Mouse (Mus musculus) lung, embryonic 15.5 days (tissue): ENCODE results near the gene Galnt2. TPM values are rescaled to one million over a fixed set of nuclear protein-coding genes. Genes with fewer than 3 reads are reported as not detected.
A peak's percentile ranks its signal among the peaks of the same experiment; 100 is the strongest.

ENCODE experiments used
- ATAC-seq: fragments of 200-750 bp; cut with Nextera tagmentation; 2 replicates; pipeline ENCODE4 v1.8.0; 2017; ENCODE audit warnings: moderate number of reproducible peaks, borderline replicate concordance; ENCODE audit not compliant: low FRiP score, low TSS enrichment; ENCODE audit errors: extremely low read depth
- H3K27ac ChIP-seq: fragments of 300-500 bp; sonication (generic); 2 replicates; pipeline ENCODE4 v1.5.1; 2015; ENCODE audit warnings: moderate library complexity, mild to moderate bottlenecking, inconsistent platforms
- H3K27me3 ChIP-seq: fragments of 300-500 bp; sonication (generic); 2 replicates; pipeline ENCODE4 v1.6.1; 2015; ENCODE audit warnings: inconsistent platforms
- H3K36me3 ChIP-seq: fragments of 300-500 bp; sonication (generic); 2 replicates; pipeline ENCODE4 v1.6.1; 2015; ENCODE audit warnings: inconsistent platforms
- H3K4me1 ChIP-seq: fragments of 300-500 bp; sonication (generic); 2 replicates; pipeline ENCODE4 v1.6.1; 2015; ENCODE audit warnings: inconsistent platforms
- H3K4me2 ChIP-seq: fragments of 300-500 bp; sonication (generic); 2 replicates; pipeline ENCODE4 v1.6.1; 2015; ENCODE audit warnings: inconsistent platforms, mild to moderate bottlenecking, moderate library complexity
- H3K4me3 ChIP-seq: fragments of 300-500 bp; sonication (generic); 2 replicates; pipeline ENCODE4 v1.5.1; 2015; ENCODE audit warnings: mild to moderate bottlenecking, inconsistent platforms
- H3K9ac ChIP-seq: fragments of 300-500 bp; sonication (generic); 2 replicates; pipeline ENCODE4 v1.6.1; 2015; ENCODE audit warnings: inconsistent platforms
- H3K9me3 ChIP-seq: fragments of 300-500 bp; sonication (generic); 2 replicates; pipeline ENCODE4 v1.6.1; 2016; ENCODE audit warnings: inconsistent platforms
- WGBS: fragments of 180-500 bp; shearing (Covaris S2); methylation state at CpG from one replicate; pipeline ENCODE4 v1.1.7; 2015; 5-methylcytosine and 5-hydroxymethylcytosine counted together
- polyA plus RNA-seq: library from polyadenylated mRNA; unstranded; fragments of >200 nt; fragmentation: Nextera tagmentation; extraction: Ambion mirVana; gene quantifications from 2 replicates; pipeline ENCODE4 v1.2.1, GENCODE M21; 2015

Galnt2 gene
- polyA plus RNA-seq, 1 experiment from 2014 or later, result 55.3 TPM

- H3K36me3 ChIP-seq, result no peaks in the 10 kb centered on the region
- no peaks in the 10 kb centered on the region for H3K27me3 ChIP-seq
- H3K4me1 ChIP-seq, result peaks cover 26% of the 10 kb centered on the region
- 51% methylated on average over 9 of the region's 9 CpGs for WGBS
- no peak for ATAC-seq
- H3K9ac ChIP-seq, result no peak overlapping the region
- no peak overlapping the region for H3K4me3 ChIP-seq
- no peak overlapping the region for H3K27ac ChIP-seq
- no peak overlapping the region for H3K4me2 ChIP-seq
- H3K9me3 ChIP-seq, result no peaks in the 10 kb centered on the region
Observed at GRCm38 (mm10) chr8:124284984-124285576, 53.9 kb downstream of the Galnt2 start.

- Histone ChIP-seq H3K27me3 (no peaks in the 10 kb centered on the region), H3K4me2 (no peak overlapping the region), H3K9me3 (no peaks in the 10 kb centered on the region), H3K27ac (no peak overlapping the region), H3K36me3 (no peaks in the 10 kb centered on the region), H3K4me3 (no peak overlapping the region), H3K4me1 (peaks cover 26% of the 10 kb centered on the region), H3K9ac (no peak overlapping the region)
- ATAC-seq, result no peak
- 59% methylated on average over 4 of the region's 4 CpGs for WGBS
Observed at GRCm38 (mm10) chr8:124286461-124287124, 55.4 kb downstream of the Galnt2 start.

- WGBS, result 69% methylated on average over 4 of the region's 4 CpGs
- H3K9me3 ChIP-seq, result no peaks in the 10 kb centered on the region
- H3K4me3 ChIP-seq, result no peak overlapping the region
- H3K27ac ChIP-seq, result no peak overlapping the region
- no peak overlapping the region for H3K4me2 ChIP-seq
- peaks cover 19% of the 10 kb centered on the region for H3K4me1 ChIP-seq
- no peaks in the 10 kb centered on the region for H3K27me3 ChIP-seq
- ATAC-seq, result no peak
- H3K9ac ChIP-seq, result no peak overlapping the region
- H3K36me3 ChIP-seq, result no peaks in the 10 kb centered on the region
Observed at GRCm38 (mm10) chr8:124288215-124288864, 57.1 kb downstream of the Galnt2 start.

- no peaks in the 10 kb centered on the region for H3K27me3 ChIP-seq
- no peak overlapping the region for H3K9ac ChIP-seq
- H3K36me3 ChIP-seq, result no peaks in the 10 kb centered on the region
- ATAC-seq, result no peak
- H3K4me2 ChIP-seq, result no peak overlapping the region
- 81% methylated on average over 5 of the region's 5 CpGs for WGBS
- H3K9me3 ChIP-seq, result no peaks in the 10 kb centered on the region
- no peak overlapping the region for H3K4me3 ChIP-seq
- no peak overlapping the region for H3K27ac ChIP-seq
- peaks cover 17% of the 10 kb centered on the region for H3K4me1 ChIP-seq
Observed at GRCm38 (mm10) chr8:124289481-124290050, 58.4 kb downstream of the Galnt2 start.

- no peak overlapping the region for H3K4me3 ChIP-seq
- no peak overlapping the region for H3K4me2 ChIP-seq
- peaks cover 12% of the 10 kb centered on the region for H3K4me1 ChIP-seq
- H3K9me3 ChIP-seq, result no peaks in the 10 kb centered on the region
- no peaks in the 10 kb centered on the region for H3K36me3 ChIP-seq
- H3K27ac ChIP-seq, result no peak overlapping the region
- no peak overlapping the region for H3K9ac ChIP-seq
- no peak for ATAC-seq
- WGBS, result 88% methylated on average over 9 of the region's 9 CpGs
- H3K27me3 ChIP-seq, result no peaks in the 10 kb centered on the region
Observed at GRCm38 (mm10) chr8:124290911-124291691, 59.9 kb downstream of the Galnt2 start.

- Histone ChIP-seq H3K27ac (no peak overlapping the region), H3K4me2 (no peak overlapping the region), H3K27me3 (no peaks in the 10 kb centered on the region), H3K9me3 (no peaks in the 10 kb centered on the region), H3K36me3 (no peaks in the 10 kb centered on the region), H3K4me3 (no peak overlapping the region), H3K4me1 (peaks cover 12% of the 10 kb centered on the region), H3K9ac (no peak overlapping the region)
- WGBS, result 76% methylated on average over 5 of the region's 5 CpGs
- ATAC-seq, result no peak
Observed at GRCm38 (mm10) chr8:124291693-124292092, 60.5 kb downstream of the Galnt2 start.

- 77% methylated on average over 9 of the region's 9 CpGs for WGBS
- Histone ChIP-seq H3K4me3 (no peak overlapping the region), H3K9me3 (no peaks in the 10 kb centered on the region), H3K36me3 (no peaks in the 10 kb centered on the region), H3K9ac (no peak overlapping the region), H3K4me2 (no peak overlapping the region), H3K4me1 (peaks cover 12% of the 10 kb centered on the region), H3K27ac (no peak overlapping the region), H3K27me3 (no peaks in the 10 kb centered on the region)
- ATAC-seq, result no peak
Observed at GRCm38 (mm10) chr8:124292965-124293364, 61.8 kb downstream of the Galnt2 start.

- 0 out of 2 replicates have a peak overlapping the region, but pooled peaks have one; percentile 0 for H3K4me2 ChIP-seq
- 55% methylated on average over 6 of the region's 6 CpGs for WGBS
- no peaks in the 10 kb centered on the region for H3K27me3 ChIP-seq
- H3K9me3 ChIP-seq, result no peaks in the 10 kb centered on the region
- H3K4me1 ChIP-seq, result peaks cover 12% of the 10 kb centered on the region
- no peak overlapping the region for H3K4me3 ChIP-seq
- no peak for ATAC-seq
- H3K36me3 ChIP-seq, result no peaks in the 10 kb centered on the region
- no peak overlapping the region for H3K27ac ChIP-seq
- H3K9ac ChIP-seq, result no peak overlapping the region
Observed at GRCm38 (mm10) chr8:124294425-124294824, 63.2 kb downstream of the Galnt2 start.

- Histone ChIP-seq H3K4me3 (no peak overlapping the region), H3K9me3 (no peaks in the 10 kb centered on the region), H3K27ac (no peak overlapping the region), H3K9ac (no peak overlapping the region), H3K36me3 (no peaks in the 10 kb centered on the region), H3K4me1 (peaks cover 12% of the 10 kb centered on the region), H3K27me3 (no peaks in the 10 kb centered on the region), H3K4me2 (0 out of 2 replicates have a peak overlapping the region, but pooled peaks have one; percentile 0)
- no peak; the same call in 1 of the 2 replicates for ATAC-seq
- WGBS, result 66% methylated on average over 10 of the region's 10 CpGs
Observed at GRCm38 (mm10) chr8:124294900-124295299, 63.7 kb downstream of the Galnt2 start.

- Histone ChIP-seq H3K9me3 (no peaks in the 10 kb centered on the region), H3K4me3 (no peak overlapping the region), H3K27me3 (no peaks in the 10 kb centered on the region), H3K4me1 (peaks cover 12% of the 10 kb centered on the region), H3K36me3 (no peaks in the 10 kb centered on the region), H3K9ac (no peak overlapping the region), H3K4me2 (no peak overlapping the region), H3K27ac (no peak overlapping the region)
- 77% methylated on average over 6 of the region's 6 CpGs for WGBS
- no peak for ATAC-seq
Observed at GRCm38 (mm10) chr8:124295357-124295756, 64.2 kb downstream of the Galnt2 start.

GRCm38 (mm10) chr8:124301512-124301911 lies 70.3 kb downstream of the Galnt2 start:
- Histone ChIP-seq H3K27me3 (no peaks in the 10 kb centered on the region), H3K9ac (no peak overlapping the region), H3K27ac (no peak overlapping the region), H3K9me3 (no peaks in the 10 kb centered on the region), H3K4me3 (no peak overlapping the region), H3K36me3 (0 out of 2 replicates have a peak, but pooled peaks cover 2% of the 10 kb centered on the region), H3K4me1 (no peaks in the 10 kb centered on the region), H3K4me2 (no peak overlapping the region)
- ATAC-seq, result no peak
- WGBS, result 81% methylated on average over 4 of the region's 4 CpGs
